Mouse (Mus musculus): ENCODE data around the gene Prdx2.

Gene Prdx2

DNA sequence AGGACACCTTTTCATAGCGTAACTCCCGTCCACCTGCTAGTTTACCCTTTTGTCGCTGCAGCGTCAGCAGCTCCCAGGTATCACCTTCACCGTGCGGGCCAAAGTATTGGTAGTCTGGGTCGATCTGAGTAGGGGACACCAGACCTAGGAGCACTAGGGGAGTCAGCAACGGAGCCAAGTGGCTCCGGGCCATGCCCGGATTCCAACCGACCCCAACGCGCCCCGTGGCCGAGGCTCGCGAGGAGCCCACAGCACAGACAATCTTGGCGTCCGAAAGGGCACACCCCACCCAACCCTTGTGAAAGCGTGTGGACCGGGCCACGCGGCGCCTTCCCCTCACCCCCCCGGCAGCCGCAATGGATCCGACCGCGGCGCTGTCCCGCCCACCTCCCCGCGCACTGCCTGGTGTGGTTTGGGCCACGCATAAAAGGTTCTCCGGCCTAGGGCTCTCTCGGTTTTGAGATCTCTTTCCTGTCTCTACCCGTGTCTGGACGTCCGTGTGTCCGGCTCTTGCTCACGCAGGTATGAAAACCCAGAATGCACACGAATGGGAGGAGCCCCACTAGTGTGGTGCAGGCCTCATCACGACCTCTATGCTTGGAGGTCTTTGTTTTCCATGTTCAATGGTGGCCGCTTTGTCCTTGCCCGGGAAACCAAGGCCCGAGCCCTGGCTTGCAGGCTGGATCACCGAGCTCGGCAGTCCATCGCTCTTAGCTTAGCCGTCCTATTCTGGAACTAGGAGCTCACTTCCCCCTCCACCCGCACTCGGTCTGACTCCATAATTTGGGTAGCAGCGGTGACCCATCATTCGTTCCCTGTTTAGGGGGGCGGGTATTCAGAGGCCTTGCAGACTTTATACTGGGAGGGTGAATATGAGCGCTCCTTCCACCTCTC is at the start of gene Prdx2, which contains the start of the genes Gm49661 and Rnaseh2a:
Prdx2 (plus strand) TSS at position 347 of the 894 bp plus-strand sequence.
Gm49661 (minus strand) TSS at position 193 of the 894 bp plus-strand sequence.
Rnaseh2a (minus strand) TSS at position 527 of the 894 bp plus-strand sequence.
- WGBS = under 1% methylated on average over 56 of the region's 56 CpGs

GRCm38 (mm10) chr8:84921596-84921995 is 47.8 kb upstream of the Prdx2 start:
- 61% methylated on average over 2 of the region's 2 CpGs for WGBS

DNA sequence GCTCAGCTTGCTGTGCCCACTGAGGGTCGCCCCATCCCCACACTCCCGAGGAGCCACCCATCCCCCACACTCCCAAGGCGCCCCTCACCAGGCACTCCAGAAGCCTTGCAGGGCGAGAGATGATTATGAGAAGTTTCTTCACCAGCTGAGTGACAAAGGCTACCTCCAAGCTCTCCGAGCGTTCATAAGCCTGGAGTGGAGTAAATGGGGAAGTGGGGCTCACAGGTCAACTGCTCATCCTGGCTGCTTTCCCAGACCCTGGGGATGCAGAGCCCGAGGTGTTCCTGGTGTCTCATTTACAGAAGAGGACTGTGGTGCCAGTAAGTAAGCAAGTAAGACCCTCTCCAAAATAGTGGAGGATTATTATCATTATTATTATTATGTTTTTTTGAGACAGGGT is 43.8 kb upstream of the Prdx2 start:
- 63% methylated on average over 7 of the region's 7 CpGs for WGBS

DNA sequence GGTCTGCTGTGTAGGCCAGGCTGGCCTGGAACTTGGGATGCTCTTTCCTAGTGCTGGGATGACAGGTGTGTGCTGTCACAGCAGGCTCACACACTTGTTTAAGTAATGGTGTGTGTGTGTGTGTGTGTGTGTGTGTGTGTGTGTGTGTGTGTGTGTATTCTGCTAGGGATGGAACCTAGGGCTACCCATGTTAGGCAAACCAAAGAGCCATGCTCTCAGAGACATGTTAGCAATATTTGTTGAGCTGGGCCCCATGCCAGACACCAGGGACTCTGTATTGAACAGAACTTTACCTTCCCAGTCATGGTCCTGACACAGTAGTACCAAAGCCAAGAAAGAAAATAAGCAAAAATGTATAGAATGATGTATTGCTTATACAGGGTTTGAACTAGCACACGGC is 41.9 kb upstream of the Prdx2 start:
- WGBS = 88% methylated on average over 1 of the region's 1 CpGs

GRCm38 (mm10) chr8:84928456-84929306 is 40.7 kb upstream of the Prdx2 start:
- WGBS = 11% methylated on average over 52 of the region's 52 CpGs

DNA sequence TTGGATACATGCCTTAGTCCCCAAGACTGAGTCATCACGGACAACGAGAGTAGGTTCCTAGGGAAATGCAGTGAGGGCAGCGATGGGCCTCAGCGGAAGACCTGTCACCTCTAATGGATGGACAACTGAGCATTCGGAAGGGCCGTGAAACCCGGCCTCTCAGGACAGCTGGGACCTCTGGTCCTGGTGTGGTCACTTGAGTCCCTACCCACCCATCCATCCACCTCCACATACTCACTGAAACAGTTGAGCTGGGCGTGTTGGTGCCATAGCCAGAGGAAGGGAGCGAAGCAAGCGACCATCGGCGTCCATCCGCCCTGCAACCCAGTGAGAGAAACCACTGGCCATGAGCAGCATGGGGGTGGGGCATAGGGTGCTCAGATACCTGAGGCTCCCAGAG is 38.8 kb upstream of the Prdx2 start:
- 85% methylated on average over 13 of the region's 13 CpGs for WGBS

GRCm38 (mm10) chr8:84933767-84934559 is 35.4 kb upstream of the Prdx2 start:
- 49% methylated on average over 16 of the region's 16 CpGs for WGBS

DNA sequence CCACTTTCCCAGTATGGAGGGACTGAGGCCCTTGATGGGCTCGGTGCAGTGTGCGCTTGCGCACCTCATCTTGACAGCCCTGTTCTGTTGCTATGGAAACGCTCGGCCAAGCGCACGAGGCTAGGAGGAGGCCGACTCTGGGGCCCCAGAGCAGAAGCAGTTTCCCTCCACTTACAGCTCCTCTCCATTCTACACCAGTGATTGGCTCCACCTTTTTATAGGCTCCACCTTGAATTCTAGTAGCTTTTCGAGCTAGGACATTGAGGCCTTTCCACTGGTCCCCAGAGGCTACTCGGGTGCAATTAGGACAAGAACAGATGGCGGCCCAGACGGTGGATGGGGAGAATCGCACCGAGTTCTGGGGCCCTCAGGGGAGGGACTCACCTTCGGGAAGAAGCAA is 34.5 kb upstream of the Prdx2 start:
- WGBS = 5% methylated on average over 15 of the region's 15 CpGs

DNA sequence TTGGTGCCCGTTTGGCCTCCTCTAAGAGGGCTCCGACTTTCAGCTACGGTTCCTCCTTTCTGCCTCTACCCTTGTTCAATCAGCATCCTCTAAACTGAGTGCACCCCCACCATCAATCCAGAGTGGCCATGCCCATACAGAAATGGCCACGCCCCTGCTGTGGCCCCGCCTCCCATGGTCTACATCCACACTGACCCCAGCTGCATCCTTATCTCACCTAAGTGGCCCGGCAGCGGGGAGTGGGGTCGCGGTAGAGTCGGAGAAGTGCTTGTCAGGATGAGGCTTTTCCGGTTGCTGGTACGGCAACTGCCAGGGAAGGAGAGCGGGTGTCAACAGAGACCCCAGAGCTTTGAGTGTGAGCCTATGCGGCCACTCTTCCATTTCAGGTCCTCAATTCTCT is 33.9 kb upstream of the Prdx2 start:
- WGBS = 11% methylated on average over 14 of the region's 14 CpGs

GRCm38 (mm10) chr8:84936041-84936961 is 33.1 kb upstream of the Prdx2 start:
- WGBS = 9% methylated on average over 23 of the region's 23 CpGs

GRCm38 (mm10) chr8:84936962-84937546 is 32.3 kb upstream of the Prdx2 start, which contains the start of gene Mast1:
Mast1 (minus strand) TSS chr8:84937359.
- WGBS = under 1% methylated on average over 49 of the region's 50 CpGs

- WGBS = 47% methylated on average over 13 of the region's 13 CpGs
These were observed 31.5 kb upstream of the Prdx2 start for GRCm38 (mm10) chr8:84937620-84938485.

GRCm38 (mm10) chr8:84943699-84944098 is 25.7 kb upstream of the Prdx2 start:
- WGBS = 39% methylated on average over 4 of the region's 4 CpGs

GRCm38 (mm10) chr8:84944478-84945160 is 24.8 kb upstream of the Prdx2 start:
- 2% methylated on average over 26 of the region's 26 CpGs for WGBS

- under 1% methylated on average over 11 of the region's 11 CpGs for WGBS
These were observed 24.2 kb upstream of the Prdx2 start for GRCm38 (mm10) chr8:84945235-84945632.

- WGBS = 2% methylated on average over 61 of the region's 67 CpGs
These were observed 23.5 kb upstream of the Prdx2 start for GRCm38 (mm10) chr8:84945633-84946527.

- WGBS = 4% methylated on average over 17 of the region's 17 CpGs
These were observed 22.7 kb upstream of the Prdx2 start, which contains the start of gene Rtbdn for GRCm38 (mm10) chr8:84946528-84947240. Rtbdn (plus strand) TSS chr8:84946991.
